Mouse (Mus musculus) heart, embryonic 10.5 days (tissue): ENCODE data around the gene Ttc8. TPM values are rescaled to one million over a fixed set of nuclear protein-coding genes. Genes with fewer than 3 reads are reported as not detected.
"Not testable (repeated sequence)": the region's sequence is repeated elsewhere in the genome, so short reads cannot be mapped to it uniquely, and the experiment has no call there.

Source experiments
- DNase-seq: peaks from one replicate; pipeline ENCODE4 v3.0.0-alpha.2; 2017; ENCODE audit warnings: low spot score
- H3K27ac ChIP-seq: fragments of 300-500 bp; sonication (generic); 2 replicates; pipeline ENCODE4 v1.5.1; 2016; ENCODE audit warnings: mild to moderate bottlenecking
- H3K27me3 ChIP-seq: fragments of 300-500 bp; sonication (generic); 2 replicates; pipeline ENCODE4 v1.6.1; 2016; ENCODE audit warnings: mild to moderate bottlenecking; ENCODE audit not compliant: poor library complexity, insufficient read depth, severe bottlenecking
- H3K36me3 ChIP-seq: fragments of 300-500 bp; sonication (generic); 2 replicates; pipeline ENCODE4 v1.6.1; 2016; ENCODE audit warnings: mild to moderate bottlenecking, moderate library complexity
- H3K4me1 ChIP-seq: fragments of 300-500 bp; sonication (generic); 2 replicates; pipeline ENCODE4 v1.6.1; 2016; ENCODE audit warnings: mild to moderate bottlenecking
- H3K4me3 ChIP-seq: fragments of 300-500 bp; sonication (generic); 2 replicates; pipeline ENCODE4 v1.5.1; 2016; ENCODE audit warnings: mild to moderate bottlenecking, moderate library complexity
- H3K9me3 ChIP-seq: fragments of 300-500 bp; sonication (generic); 2 replicates; pipeline ENCODE4 v1.6.1; 2016; ENCODE audit warnings: mild to moderate bottlenecking, moderate library complexity
- WGBS: fragments of 180-500 bp; shearing (Covaris S2); methylation state at CpG from one replicate; pipeline ENCODE4 v1.1.7; 2016; 5-methylcytosine and 5-hydroxymethylcytosine counted together
- polyA plus RNA-seq: library from polyadenylated mRNA; unstranded; fragments of >200 nt; fragmentation: Nextera tagmentation; extraction: Ambion mirVana; gene quantifications from 2 replicates; pipeline ENCODE4 v1.2.1, GENCODE M21; 2016

The Ttc8 gene
- polyA plus RNA-seq, 1 experiment from 2014 or later = 23.5 TPM

- Histone ChIP-seq H3K4me3 (no peak overlapping the region), H3K9me3 (no peaks in the 10 kb centered on the region), H3K36me3 (no peaks in the 10 kb centered on the region), H3K27ac (no peak overlapping the region), H3K4me1 (no peaks in the 10 kb centered on the region), H3K27me3 (no peaks in the 10 kb centered on the region)
- DNase-seq = no peak
- 94% methylated on average over 4 of the region's 4 CpGs for WGBS
Measured at GRCm38 (mm10) chr12:98932441-98932840, 12.1 kb downstream of the Ttc8 start.

DNA sequence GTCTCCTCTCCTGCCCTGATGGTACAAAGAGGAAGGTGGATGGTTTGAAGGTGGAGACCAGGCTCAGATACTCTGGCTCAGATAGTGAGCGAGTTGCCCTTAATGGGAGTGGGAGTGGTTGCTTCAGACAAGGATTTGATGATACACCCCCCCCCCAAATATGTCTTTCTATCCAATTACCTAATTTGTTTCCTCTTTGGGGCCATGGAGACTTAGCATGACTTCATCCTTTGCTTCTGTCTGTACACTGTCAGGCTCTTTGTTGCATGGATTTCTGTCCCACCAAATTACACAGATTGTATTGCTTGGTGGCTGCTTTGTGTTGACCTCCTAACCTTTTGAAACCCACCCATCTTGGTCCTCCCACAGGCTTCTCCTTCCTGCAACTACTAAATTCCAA, 12.5 kb downstream of the Ttc8 start:
- H3K4me3 ChIP-seq = no peak overlapping the region
- H3K27me3 ChIP-seq = no peaks in the 10 kb centered on the region
- 100% methylated on average over 1 of the region's 1 CpGs for WGBS
- H3K9me3 ChIP-seq = no peaks in the 10 kb centered on the region
- DNase-seq = no peak
- H3K36me3 ChIP-seq = no peaks in the 10 kb centered on the region
- no peaks in the 10 kb centered on the region for H3K4me1 ChIP-seq
- H3K27ac ChIP-seq = no peak overlapping the region

GRCm38 (mm10) chr12:98951295-98951694, 30.9 kb downstream of the Ttc8 start:
- 73% methylated on average over 5 of the region's 5 CpGs for WGBS

GRCm38 (mm10) chr12:98956951-98957350, 36.6 kb downstream of the Ttc8 start:
- DNase-seq = no peak
- no peak overlapping the region for H3K4me3 ChIP-seq
- WGBS = 88% methylated on average over 2 of the region's 2 CpGs
- H3K36me3 ChIP-seq = no peaks in the 10 kb centered on the region
- no peaks in the 10 kb centered on the region for H3K27me3 ChIP-seq
- H3K27ac ChIP-seq = no peak overlapping the region
- peaks cover 3% of the 10 kb centered on the region; the same call in 1 of the 2 replicates for H3K4me1 ChIP-seq
- no peaks in the 10 kb centered on the region for H3K9me3 ChIP-seq

More at GRCm38 (mm10) chr12:98951295-98951694, 30.9 kb downstream of the Ttc8 start:
- H3K36me3 ChIP-seq, H3K4me1 ChIP-seq, H3K9me3 ChIP-seq, H3K27me3 ChIP-seq, DNase-seq, H3K4me3 ChIP-seq, H3K27ac ChIP-seq: not testable (repeated sequence)

- H3K4me1 ChIP-seq = peaks cover 3% of the 10 kb centered on the region; the same call in 1 of the 2 replicates
- WGBS = 78% methylated on average over 11 of the region's 11 CpGs
- H3K9me3 ChIP-seq = no peaks in the 10 kb centered on the region
- no peak for DNase-seq
- no peak overlapping the region for H3K4me3 ChIP-seq
- H3K36me3 ChIP-seq = no peaks in the 10 kb centered on the region
- no peak overlapping the region for H3K27ac ChIP-seq
- no peaks in the 10 kb centered on the region for H3K27me3 ChIP-seq
Measured at GRCm38 (mm10) chr12:98957455-98957854, 37.1 kb downstream of the Ttc8 start.

GRCm38 (mm10) chr12:98961008-98961407, 40.6 kb downstream of the Ttc8 start:
- Histone ChIP-seq H3K36me3 (no peaks in the 10 kb centered on the region), H3K27ac (no peak overlapping the region), H3K27me3 (no peaks in the 10 kb centered on the region), H3K9me3 (no peaks in the 10 kb centered on the region), H3K4me1 (peaks cover 4% of the 10 kb centered on the region; the same call in 1 of the 2 replicates), H3K4me3 (no peak overlapping the region)
- 80% methylated on average over 7 of the region's 7 CpGs for WGBS
- no peak for DNase-seq

DNA sequence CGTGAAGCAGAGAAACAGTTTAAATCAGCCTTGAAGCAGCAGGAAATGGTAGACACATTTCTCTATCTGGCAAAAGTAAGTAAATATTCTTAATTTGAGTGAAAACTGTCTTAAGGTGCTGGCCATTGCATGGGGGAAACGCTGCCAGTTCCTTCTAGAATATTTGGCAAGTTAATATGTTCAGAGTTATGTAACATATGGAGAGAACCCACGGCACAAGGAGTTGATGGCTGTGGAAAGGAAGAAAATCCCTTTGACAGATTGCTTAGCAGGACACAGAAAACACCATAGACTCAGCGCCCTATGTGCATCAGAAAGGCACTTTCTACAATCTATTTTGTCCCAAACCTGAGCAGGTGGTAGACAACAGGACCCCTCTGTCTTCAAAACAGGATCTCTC, 41.0 kb downstream of the Ttc8 start:
- no peaks in the 10 kb centered on the region for H3K27me3 ChIP-seq
- H3K36me3 ChIP-seq = no peaks in the 10 kb centered on the region
- DNase-seq = no peak
- H3K9me3 ChIP-seq = no peaks in the 10 kb centered on the region
- 78% methylated on average over 4 of the region's 4 CpGs for WGBS
- no peak overlapping the region for H3K27ac ChIP-seq
- H3K4me1 ChIP-seq = peaks cover 4% of the 10 kb centered on the region; the same call in 1 of the 2 replicates
- H3K4me3 ChIP-seq = no peak overlapping the region

- H3K27me3 ChIP-seq = no peaks in the 10 kb centered on the region
- no peaks in the 10 kb centered on the region for H3K36me3 ChIP-seq
- 73% methylated on average over 4 of the region's 4 CpGs for WGBS
- no peak overlapping the region for H3K27ac ChIP-seq
- H3K4me3 ChIP-seq = no peak overlapping the region
- DNase-seq = no peak
- H3K9me3 ChIP-seq = no peaks in the 10 kb centered on the region
- peaks cover 4% of the 10 kb centered on the region; the same call in 1 of the 2 replicates for H3K4me1 ChIP-seq
Measured at GRCm38 (mm10) chr12:98965441-98966135, 45.2 kb downstream of the Ttc8 start.

DNA sequence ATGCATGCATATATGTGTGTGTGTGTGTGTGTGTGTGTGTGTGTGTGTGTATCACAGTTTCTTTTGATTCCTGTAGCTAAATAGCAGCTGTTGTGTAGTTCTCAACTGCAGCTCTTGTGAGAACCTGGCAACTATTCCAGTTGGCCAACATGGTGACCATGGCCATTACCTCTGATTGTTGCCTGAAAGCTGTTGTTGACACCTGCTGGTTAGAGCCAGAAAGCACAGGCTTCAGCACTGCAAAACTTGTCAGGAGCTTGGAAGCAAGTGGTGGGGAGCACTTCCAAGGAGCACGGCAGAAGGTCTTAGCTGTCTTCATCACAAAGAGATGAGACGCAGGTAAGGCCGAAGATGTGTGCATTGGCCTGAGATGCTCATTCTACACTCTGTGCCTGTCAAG, 51.9 kb downstream of the Ttc8 start:
- H3K9me3 ChIP-seq = no peaks in the 10 kb centered on the region
- no peak overlapping the region for H3K27ac ChIP-seq
- DNase-seq = no peak
- WGBS = 91% methylated on average over 3 of the region's 3 CpGs
- no peak overlapping the region for H3K4me3 ChIP-seq
- H3K27me3 ChIP-seq = no peaks in the 10 kb centered on the region
- H3K4me1 ChIP-seq = no peaks in the 10 kb centered on the region
- peaks cover 13% of the 10 kb centered on the region for H3K36me3 ChIP-seq

DNA sequence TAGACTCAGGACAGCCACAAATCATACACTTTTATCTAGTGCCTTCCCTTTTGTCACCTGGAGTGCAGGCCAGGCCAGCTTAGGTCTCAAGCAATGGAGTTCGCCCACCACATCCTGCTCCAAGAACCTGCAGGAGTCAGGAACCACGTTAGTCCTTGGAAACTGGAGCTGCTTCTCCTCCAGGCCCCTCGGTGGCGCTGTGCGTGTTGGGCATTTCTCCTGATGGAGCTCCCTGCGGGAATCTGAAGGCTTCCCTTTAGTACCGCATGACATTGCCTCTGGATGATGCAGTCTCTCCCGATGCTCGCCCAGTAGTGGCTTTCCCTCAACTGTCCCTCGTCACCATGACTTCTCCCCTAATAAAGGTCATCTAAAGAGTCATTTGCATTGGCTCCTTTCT, 53.1 kb downstream of the Ttc8 start:
- WGBS = 82% methylated on average over 10 of the region's 10 CpGs
- Histone ChIP-seq H3K4me3 (no peak overlapping the region), H3K9me3 (no peaks in the 10 kb centered on the region), H3K36me3 (peaks cover 24% of the 10 kb centered on the region), H3K27me3 (no peaks in the 10 kb centered on the region), H3K27ac (no peak overlapping the region), H3K4me1 (no peaks in the 10 kb centered on the region)
- DNase-seq = no peak

DNA sequence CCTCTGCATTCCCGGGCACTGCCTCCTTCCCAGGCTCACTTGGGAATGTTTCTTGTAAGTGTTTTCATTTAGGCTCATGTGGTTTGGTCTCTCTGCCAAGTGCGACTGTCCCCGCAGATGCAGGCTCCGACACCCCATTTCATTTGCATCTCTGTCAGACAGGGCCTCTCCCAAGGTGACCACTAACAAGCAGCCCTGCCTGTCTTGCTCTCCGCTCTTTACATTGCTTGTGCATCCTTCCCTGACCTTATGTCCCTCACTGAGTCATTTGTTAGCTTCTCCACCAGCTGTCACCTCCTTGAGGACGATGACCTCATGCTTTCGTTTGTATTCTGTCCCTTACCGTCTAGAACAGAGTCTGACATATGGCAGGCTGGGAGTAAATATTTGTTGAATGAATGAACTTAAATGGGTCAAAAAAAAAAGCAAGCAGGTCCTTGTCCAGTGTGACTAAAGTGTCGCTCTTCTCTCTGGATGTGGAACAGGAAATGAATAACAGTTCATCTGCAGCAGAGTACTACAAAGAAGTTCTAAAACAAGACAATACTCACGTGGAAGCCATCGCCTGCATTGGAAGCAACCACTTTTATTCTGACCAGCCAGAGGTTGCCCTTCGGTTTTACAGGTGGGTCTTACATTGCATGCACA, 53.9 kb downstream of the Ttc8 start:
- Histone ChIP-seq H3K27ac (no peak overlapping the region), H3K4me1 (no peaks in the 10 kb centered on the region), H3K4me3 (no peak overlapping the region), H3K36me3 (peaks cover 29% of the 10 kb centered on the region), H3K9me3 (no peaks in the 10 kb centered on the region), H3K27me3 (no peaks in the 10 kb centered on the region)
- no peak for DNase-seq
- WGBS = 75% methylated on average over 12 of the region's 12 CpGs

DNA sequence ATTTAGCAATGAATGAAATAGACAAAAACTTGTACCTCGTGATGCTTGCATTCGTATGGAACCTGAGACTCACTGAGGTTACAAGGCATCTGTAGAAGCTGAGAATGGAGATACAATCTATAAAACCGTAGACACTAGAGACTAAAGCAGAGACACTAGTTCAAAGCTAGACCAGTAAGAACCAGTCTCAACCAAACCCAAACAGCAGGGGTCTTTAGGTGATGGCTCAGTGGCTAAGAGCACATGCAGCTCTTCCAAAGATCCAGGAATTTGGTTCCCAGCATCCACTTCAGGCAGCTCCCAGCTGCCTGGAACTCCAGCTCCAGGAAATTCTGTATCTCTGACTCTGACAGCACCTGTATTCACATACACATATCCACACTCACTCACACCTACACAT, 60.7 kb downstream of the Ttc8 start:
- no peak overlapping the region for H3K4me3 ChIP-seq
- no peaks in the 10 kb centered on the region for H3K9me3 ChIP-seq
- no peaks in the 10 kb centered on the region for H3K4me1 ChIP-seq
- H3K27ac ChIP-seq = no peak overlapping the region
- H3K36me3 ChIP-seq = peaks cover 32% of the 10 kb centered on the region
- no peaks in the 10 kb centered on the region for H3K27me3 ChIP-seq
- DNase-seq = no peak
- WGBS = 91% methylated on average over 3 of the region's 3 CpGs

GRCm38 (mm10) chr12:98984785-98985184, 64.4 kb downstream of the Ttc8 start:
- no peaks in the 10 kb centered on the region for H3K9me3 ChIP-seq
- H3K27ac ChIP-seq = no peak overlapping the region
- no peaks in the 10 kb centered on the region for H3K4me1 ChIP-seq
- no peaks in the 10 kb centered on the region for H3K27me3 ChIP-seq
- peaks cover 4% of the 10 kb centered on the region; the same call in 1 of the 2 replicates for H3K36me3 ChIP-seq
- 88% methylated on average over 2 of the region's 2 CpGs for WGBS
- no peak for DNase-seq
- H3K4me3 ChIP-seq = no peak overlapping the region
